Mouse (Mus musculus) midbrain, postnatal 0 days (tissue): ENCODE data around the gene Cep55. TPM values are rescaled to one million over a fixed set of nuclear protein-coding genes. Genes with fewer than 3 reads are reported as not detected.

Experiments used
- ATAC-seq: fragments of 200-750 bp; cut with Nextera tagmentation; 2 replicates; pipeline ENCODE4 v1.8.0; 2017; ENCODE audit warnings: moderate number of reproducible peaks, mild to moderate bottlenecking, moderate TSS enrichment, moderate library complexity; ENCODE audit not compliant: low FRiP score
- DNase-seq: peaks from one replicate; pipeline ENCODE4 v3.0.0-alpha.2; 2015; ENCODE audit warnings: low spot score
- H3K27ac ChIP-seq: fragments of 300-500 bp; sonication (generic); 2 replicates; pipeline ENCODE4 v1.5.1; 2014; ENCODE audit warnings: low read depth, mild to moderate bottlenecking, low read length, mixed read lengths
- H3K27me3 ChIP-seq: fragments of 300-500 bp; sonication (generic); 2 replicates; pipeline ENCODE4 v1.6.1; 2014; ENCODE audit warnings: low read length, control low read depth, mixed read lengths; ENCODE audit not compliant: insufficient read depth
- H3K36me3 ChIP-seq: fragments of 300-500 bp; sonication (generic); 2 replicates; pipeline ENCODE4 v1.6.1; 2014; ENCODE audit warnings: low read length, control low read depth, mixed read lengths; ENCODE audit not compliant: insufficient read depth
- H3K4me1 ChIP-seq: fragments of 300-500 bp; sonication (generic); 2 replicates; pipeline ENCODE4 v1.6.1; 2014; ENCODE audit warnings: mild to moderate bottlenecking, control low read depth, antibody characterized with exemption, low read length, mixed read lengths; ENCODE audit not compliant: insufficient read depth
- H3K4me2 ChIP-seq: fragments of 300-500 bp; sonication (generic); 2 replicates; pipeline ENCODE4 v1.6.1; 2014; ENCODE audit warnings: low read depth, mild to moderate bottlenecking, low read length, mixed read lengths; ENCODE audit not compliant: poor library complexity, severe bottlenecking
- H3K4me3 ChIP-seq: fragments of 300-500 bp; sonication (generic); 2 replicates; pipeline ENCODE4 v1.5.1; 2014; ENCODE audit warnings: low read depth, mild to moderate bottlenecking, low read length, moderate library complexity
- H3K9ac ChIP-seq: fragments of 300-500 bp; sonication (generic); replicated peaks from 2 replicates; pipeline ENCODE4 v1.6.1; 2014; ENCODE audit warnings: mild to moderate bottlenecking, low read length, moderate library complexity, mixed read lengths; ENCODE audit not compliant: poor library complexity, severe bottlenecking
- H3K9me3 ChIP-seq: fragments of 300-500 bp; sonication (generic); 2 replicates; pipeline ENCODE4 v1.6.1; 2016; ENCODE audit warnings: low read length, control low read depth
- CTCF ChIP-seq: IDR thresholded peaks from 2 replicates; pipeline ENCODE4 v1.5.1; 2016; ENCODE audit warnings: antibody characterized with exemption, mild to moderate bottlenecking
- WGBS: fragments of 180-500 bp; shearing (Covaris S2); extraction: QIAGEN DNeasy Blood & Tissue Kit; methylation state at CpG from one replicate; pipeline ENCODE4 v1.1.7; 2014; 5-methylcytosine and 5-hydroxymethylcytosine counted together
- polyA plus RNA-seq: library from polyadenylated mRNA; unstranded; fragments of >200 nt; fragmentation: Nextera tagmentation; extraction: Ambion mirVana; gene quantifications from 2 replicates; pipeline ENCODE4 v1.2.1, GENCODE M21; 2015
- total RNA-seq: library from RNA; depleted of rRNA; stranded (reverse); fragments of >200 nt; gene quantifications from 2 replicates; pipeline ENCODE4 v1.2.3, GENCODE M21; 2014

The Cep55 gene
- total and polyA plus RNA-seq, 2 experiments from 2014 or later = 0.88 to 1.3 TPM

DNA sequence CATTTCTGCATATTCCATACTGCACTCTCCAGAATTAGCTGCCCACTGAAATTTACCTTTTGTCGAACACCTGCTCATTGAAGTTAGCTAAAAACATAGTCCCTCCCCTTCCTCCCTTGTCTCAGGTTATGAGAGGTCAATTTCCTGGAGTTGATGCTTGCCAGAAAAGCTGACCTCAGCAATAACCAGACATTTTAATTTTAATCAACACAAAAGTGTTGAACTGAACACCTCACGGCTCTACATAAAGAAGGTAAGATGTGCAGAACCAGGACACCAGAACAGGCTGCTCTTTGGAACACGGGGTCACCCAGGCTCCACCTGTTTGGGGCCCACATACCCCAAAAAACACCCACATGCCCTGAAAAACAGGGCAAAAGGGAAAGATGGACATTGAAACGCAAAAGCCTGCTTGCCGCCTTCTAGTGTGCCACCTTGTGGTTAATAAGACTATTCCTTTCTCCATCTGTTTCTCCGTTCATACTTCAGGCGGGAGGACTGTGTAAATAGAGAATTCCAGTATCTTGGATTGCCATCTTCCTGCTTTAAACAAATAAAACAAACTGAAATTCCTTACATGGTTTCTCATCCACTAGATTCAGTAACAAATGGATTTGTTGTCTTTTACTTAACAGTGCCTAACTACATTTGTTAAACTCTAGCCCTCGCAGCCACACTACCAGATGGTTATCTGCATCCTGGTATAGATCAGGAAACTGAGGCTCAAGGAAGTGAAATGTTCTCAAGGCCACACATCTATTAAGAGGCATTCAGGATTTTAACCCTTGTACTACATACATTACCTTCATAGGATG lies 1.4 kb upstream of the Cep55 start:
- Histone ChIP-seq H3K4me3 (peak overlapping the region; percentile 70), H3K27me3 (no peaks in the 10 kb centered on the region), H3K4me1 (0 out of 2 replicates have a peak, but pooled peaks cover 3% of the 10 kb centered on the region), H3K36me3 (no peaks in the 10 kb centered on the region), H3K27ac (0 out of 2 replicates have a peak overlapping the region, but pooled peaks have one; percentile 52), H3K4me2 (peak overlapping the region; percentile 97), H3K9me3 (no peaks in the 10 kb centered on the region), H3K9ac (0 out of 2 replicates have a peak overlapping the region, but pooled peaks have one; percentile 52)
- TF ChIP-seq CTCF = peak; percentile 92
- no peak for ATAC-seq
- 30% methylated on average over 8 of the region's 8 CpGs for WGBS
- DNase-seq = peak; percentile 69

DNA sequence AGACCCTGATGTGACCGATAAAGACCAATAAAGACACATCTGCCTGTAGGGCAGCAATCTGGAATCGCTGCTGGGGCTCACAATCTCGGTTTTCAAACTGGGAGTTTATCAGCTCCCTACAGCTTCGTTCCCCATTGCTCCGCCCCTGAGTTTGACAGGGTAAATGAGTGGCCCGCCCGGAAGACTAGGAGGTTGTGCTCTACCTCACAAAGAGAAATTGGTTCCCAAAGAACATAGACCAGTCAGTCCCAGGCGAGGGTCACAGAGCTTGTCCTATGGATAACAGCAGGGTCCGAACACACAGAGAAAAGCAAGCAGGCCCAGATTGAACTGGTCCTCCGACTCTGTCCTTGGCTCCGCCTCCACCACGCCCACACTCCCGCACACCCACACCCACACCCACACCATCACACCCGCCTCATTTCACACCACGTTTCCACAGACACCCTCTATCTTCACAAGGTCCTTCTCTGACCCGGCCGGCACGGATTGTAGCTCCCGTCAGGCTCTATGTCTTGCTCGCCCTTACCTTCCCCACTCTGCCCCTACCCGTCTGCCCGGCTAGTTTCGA lies 577 bp upstream of the Cep55 start:
- ATAC-seq = peak; percentile 92
- peak; percentile 73 for DNase-seq
- WGBS = 1% methylated on average over 22 of the region's 23 CpGs
- no peaks in the 10 kb centered on the region for H3K27me3 ChIP-seq
- H3K27ac ChIP-seq = peak overlapping the region; percentile 52
- peak overlapping the region; percentile 97 for H3K4me2 ChIP-seq
- H3K36me3 ChIP-seq = no peaks in the 10 kb centered on the region
- H3K9ac ChIP-seq = peak overlapping the region; percentile 52
- TF ChIP-seq CTCF = no peak
- 0 out of 2 replicates have a peak, but pooled peaks cover 3% of the 10 kb centered on the region for H3K4me1 ChIP-seq
- no peaks in the 10 kb centered on the region for H3K9me3 ChIP-seq
- H3K4me3 ChIP-seq = peak overlapping the region; percentile 70

DNA sequence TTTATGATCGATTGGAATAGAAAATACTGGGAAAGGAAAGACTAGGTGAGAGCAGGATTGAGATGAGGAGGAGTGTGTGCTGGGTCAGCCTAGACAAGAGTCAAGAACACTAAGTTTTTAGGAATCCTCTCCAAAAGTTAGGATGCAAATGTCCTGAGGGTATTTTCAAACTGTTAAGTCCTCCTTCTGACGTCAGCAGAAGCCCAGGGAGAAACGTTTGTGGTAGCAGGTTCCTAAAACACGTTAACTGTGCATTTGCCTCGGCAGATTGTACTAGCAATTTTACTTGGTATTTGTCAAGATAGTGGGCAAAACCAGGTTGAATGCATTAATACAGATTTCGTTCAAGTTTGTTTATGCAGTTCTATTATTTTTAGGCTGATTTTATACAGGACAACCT lies 987 bp downstream of the Cep55 start:
- Histone ChIP-seq H3K27ac (no peak overlapping the region), H3K9me3 (no peaks in the 10 kb centered on the region), H3K9ac (no peak overlapping the region), H3K4me3 (no peak overlapping the region), H3K4me1 (0 out of 2 replicates have a peak, but pooled peaks cover 3% of the 10 kb centered on the region), H3K36me3 (no peaks in the 10 kb centered on the region), H3K27me3 (no peaks in the 10 kb centered on the region), H3K4me2 (no peak overlapping the region; the same call in 1 of the 2 replicates)
- TF ChIP-seq CTCF = no peak
- 20% methylated on average over 6 of the region's 6 CpGs for WGBS
- ATAC-seq (no peak), DNase-seq (no peak)

DNA sequence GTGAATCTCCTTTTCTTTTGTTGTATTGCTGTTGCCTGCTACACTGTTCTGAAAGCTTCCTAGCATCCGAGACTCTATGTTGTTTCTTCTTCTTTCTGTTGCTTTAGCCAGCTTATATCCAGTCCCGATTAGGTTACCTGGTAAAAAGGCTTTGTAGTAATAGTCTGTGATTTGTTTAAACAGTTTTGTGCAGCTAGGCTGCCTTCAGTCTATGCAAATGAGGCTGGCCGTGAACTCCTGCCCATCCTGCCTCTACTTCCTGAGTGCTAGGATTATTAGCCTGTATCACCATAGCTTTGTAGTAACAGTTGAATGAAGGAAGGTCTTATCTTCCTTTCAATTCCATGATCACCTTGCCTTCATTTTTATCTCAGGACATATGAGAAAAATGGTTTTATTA lies 1.5 kb downstream of the Cep55 start:
- H3K4me2 ChIP-seq = no peak overlapping the region

DNA sequence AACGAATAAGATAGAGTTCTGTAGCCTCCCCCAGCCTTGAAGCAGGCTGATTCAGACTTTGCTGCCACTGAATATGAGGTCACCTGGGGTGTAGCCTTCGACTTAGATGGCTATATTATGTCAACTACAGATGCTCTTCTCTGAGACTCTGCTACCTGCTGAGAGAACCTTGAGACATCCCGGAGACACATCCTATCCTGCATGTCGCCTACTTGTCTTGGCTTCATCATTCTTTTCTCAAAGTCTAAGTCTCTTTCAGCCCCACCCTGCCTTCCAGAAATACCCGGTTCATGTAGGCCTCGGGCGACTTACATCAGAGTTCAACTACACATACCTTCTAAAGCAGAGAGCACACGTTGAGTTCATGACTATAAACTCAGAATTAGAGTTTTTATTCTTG lies 2.1 kb downstream of the Cep55 start:
- Histone ChIP-seq H3K9ac (no peak overlapping the region), H3K4me2 (no peak overlapping the region), H3K27ac (no peak overlapping the region), H3K4me1 (0 out of 2 replicates have a peak, but pooled peaks cover 3% of the 10 kb centered on the region), H3K4me3 (no peak overlapping the region), H3K36me3 (no peaks in the 10 kb centered on the region), H3K9me3 (no peaks in the 10 kb centered on the region), H3K27me3 (no peaks in the 10 kb centered on the region)
- DNase-seq = no peak
- no peak for TF ChIP-seq CTCF
- WGBS = 82% methylated on average over 8 of the region's 8 CpGs
- ATAC-seq = no peak

More for the DNA sequence above, 1.5 kb downstream of the Cep55 start:
- H3K9ac ChIP-seq = no peak overlapping the region
- TF ChIP-seq CTCF = no peak
- H3K36me3 ChIP-seq = no peaks in the 10 kb centered on the region
- no peaks in the 10 kb centered on the region for H3K9me3 ChIP-seq
- ATAC-seq = no peak
- no peak overlapping the region for H3K4me3 ChIP-seq
- no peak for DNase-seq
- no peak overlapping the region for H3K27ac ChIP-seq
- 48% methylated on average over 3 of the region's 3 CpGs for WGBS
- H3K27me3 ChIP-seq = no peaks in the 10 kb centered on the region
- H3K4me1 ChIP-seq = 0 out of 2 replicates have a peak, but pooled peaks cover 3% of the 10 kb centered on the region

DNA sequence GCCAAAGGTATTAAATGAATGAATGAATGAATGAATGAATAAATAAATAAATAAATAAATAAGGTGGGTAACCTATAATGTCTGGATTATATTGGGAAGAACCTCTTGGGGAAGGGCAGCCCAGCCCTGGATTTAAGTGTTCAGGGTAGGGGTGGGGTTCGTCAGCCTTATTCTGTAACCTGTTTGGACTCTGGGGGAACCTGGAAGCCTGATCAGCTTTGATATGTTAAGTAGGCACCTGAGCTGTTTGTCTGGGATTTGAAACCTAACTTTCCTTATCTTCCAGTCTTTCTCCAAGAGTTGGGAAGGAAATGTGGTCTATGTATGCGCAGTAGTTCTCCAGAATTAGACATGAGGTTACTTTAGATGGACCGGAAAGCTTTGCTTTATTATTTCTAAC lies 8.4 kb downstream of the Cep55 start:
- Histone ChIP-seq H3K4me2 (no peak overlapping the region), H3K36me3 (no peaks in the 10 kb centered on the region), H3K27me3 (no peaks in the 10 kb centered on the region), H3K9ac (no peak overlapping the region), H3K27ac (no peak overlapping the region), H3K9me3 (no peaks in the 10 kb centered on the region), H3K4me3 (no peak overlapping the region), H3K4me1 (no peaks in the 10 kb centered on the region)
- no peak for DNase-seq
- ATAC-seq = no peak
- WGBS = 90% methylated on average over 3 of the region's 3 CpGs
- no peak for TF ChIP-seq CTCF
